Mouse (Mus musculus) spleen, postnatal 36 days (tissue): ENCODE results near the gene Washc2.
"Not testable (repeated sequence)": the region's sequence is repeated elsewhere in the genome, so short reads cannot be mapped to it uniquely, and the experiment has no call there.

Experiments used
- DNase-seq, 2 experiments: peaks; one replicate each; pipeline ENCODE4 v3.0.0; 2022; ENCODE audit warnings: low spot score in 2 of 2, mixed read lengths in 1 of 2

The Washc2 gene

GRCm38 (mm10) chr6:116207729-116208534, at the start of gene Washc2:
TSS of gene Washc2 (plus strand) at chr6:116208038.
- peak; percentile 93 to 95 for DNase-seq

DNA sequence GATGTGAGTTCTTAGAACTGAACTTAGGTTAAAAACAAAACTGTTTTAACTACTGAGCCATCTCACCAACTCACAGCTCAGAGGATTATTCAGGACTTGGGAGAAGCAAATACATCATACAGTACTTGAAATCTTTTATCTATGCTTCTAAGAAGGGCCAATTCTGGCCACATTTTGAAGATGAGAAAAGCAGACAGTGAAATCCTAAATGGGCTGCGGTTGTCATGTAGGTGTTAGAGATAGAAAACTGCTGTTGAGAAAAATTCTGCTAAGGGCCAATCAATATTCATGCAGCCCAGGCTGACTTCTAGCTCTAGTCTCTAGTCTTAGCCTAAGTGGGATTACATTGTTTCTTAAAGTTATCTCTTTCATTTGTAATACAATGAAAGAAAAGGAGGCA, 41.5 kb upstream of the Washc2 start:
- no peak for DNase-seq

- DNase-seq, result not testable (repeated sequence)
Measured at GRCm38 (mm10) chr6:116173511-116174099, 34.2 kb upstream of the Washc2 start.

- no peak for DNase-seq
Measured at GRCm38 (mm10) chr6:116178376-116178775, 29.5 kb upstream of the Washc2 start.

GRCm38 (mm10) chr6:116180731-116181130, 27.1 kb upstream of the Washc2 start:
- no peak for DNase-seq

DNA sequence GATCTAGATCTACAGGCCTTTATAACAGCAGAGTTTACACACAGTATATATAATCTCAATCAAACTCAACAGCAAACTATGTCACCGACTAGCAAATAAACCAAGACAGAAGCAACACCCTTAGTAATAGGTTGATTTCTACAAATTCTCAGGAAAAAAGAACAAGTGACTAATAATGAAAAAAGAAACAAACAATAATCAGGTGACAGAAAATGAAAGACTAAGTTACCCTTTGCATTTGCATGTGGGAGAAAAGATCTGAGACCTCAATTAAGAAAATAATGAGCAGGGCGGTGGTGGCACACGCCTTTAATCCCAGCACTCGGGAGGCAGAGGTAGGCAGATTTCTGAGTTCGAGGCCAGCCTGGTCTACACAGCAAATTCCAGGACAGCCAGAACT, 24.3 kb upstream of the Washc2 start:
- no peak for DNase-seq

- no peak for DNase-seq
Measured at GRCm38 (mm10) chr6:116186485-116186884, 21.4 kb upstream of the Washc2 start.

DNA sequence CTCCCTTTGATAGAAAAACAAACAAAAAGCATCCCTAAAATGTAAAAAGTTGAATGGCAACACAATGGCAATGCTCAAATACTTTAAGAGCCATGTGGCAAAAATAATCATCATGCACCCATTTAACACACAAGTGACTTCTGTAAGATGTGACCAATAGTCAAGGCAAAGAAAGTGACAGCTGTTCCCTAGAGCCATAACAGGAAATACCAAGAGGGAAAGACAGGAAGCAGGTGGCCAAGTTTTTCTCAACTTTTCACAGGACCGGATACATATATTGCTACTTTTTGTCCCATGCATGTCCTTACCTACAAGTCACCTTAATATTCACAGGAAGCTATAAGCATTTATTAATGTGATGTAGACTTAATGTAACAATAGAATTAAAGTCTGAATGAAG, 18.4 kb upstream of the Washc2 start:
- no peak for DNase-seq

GRCm38 (mm10) chr6:116192809-116193311, 15.0 kb upstream of the Washc2 start:
- DNase-seq, result no peak

DNA sequence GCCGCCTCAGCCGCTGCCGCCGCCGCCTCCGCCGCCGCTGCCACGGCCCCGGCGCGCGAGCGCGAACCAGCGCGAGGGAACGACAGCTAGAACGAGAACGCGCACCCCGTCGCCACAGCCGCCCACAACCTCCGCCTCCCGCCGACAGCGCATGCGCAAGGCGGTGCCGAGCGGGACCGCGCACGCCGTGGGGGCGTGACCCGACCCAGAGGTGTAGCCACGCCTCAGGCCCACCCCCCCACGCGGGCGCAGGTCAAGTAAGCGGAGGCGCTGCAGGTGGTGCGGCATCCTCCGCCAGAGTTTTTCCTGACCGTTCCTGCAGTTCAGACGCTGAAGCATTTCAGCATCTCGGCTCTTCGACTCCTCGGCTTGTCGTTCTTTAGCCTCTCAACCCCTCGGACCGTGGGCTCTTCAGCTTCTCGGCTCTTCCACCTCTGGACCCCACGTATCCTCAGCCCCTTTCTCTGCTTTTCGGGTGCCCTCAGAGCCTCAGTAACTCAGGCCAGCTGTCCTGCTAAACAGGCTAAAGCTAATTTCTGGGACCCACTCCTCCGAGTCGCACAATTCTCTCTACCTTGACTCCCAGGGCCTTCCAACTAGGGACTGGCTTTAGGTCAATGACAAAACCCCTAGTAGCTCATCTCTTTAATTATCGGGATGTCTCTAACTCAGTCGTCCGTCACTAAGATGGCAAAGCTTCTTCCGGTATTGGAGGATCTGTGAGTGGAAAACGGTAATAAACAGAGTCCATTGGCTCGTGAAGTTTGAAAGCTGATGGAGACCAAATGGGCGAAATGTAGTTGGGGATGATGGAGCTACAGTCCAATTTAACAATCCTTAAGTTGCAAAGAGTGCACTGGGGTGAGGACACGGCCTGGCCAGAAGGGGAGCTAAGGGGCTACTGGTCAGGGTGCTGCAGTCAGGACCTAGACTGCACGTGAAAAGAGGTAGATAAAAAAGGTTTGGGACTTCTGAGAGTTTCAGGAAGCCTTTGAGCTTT, 14.1 kb upstream of the Washc2 start, which contains the start of gene Tmcc1:
Gene Tmcc1 (minus strand): TSS at position 93 of the 1,000 bp plus-strand sequence.
- peak; percentile 98 for DNase-seq

DNA sequence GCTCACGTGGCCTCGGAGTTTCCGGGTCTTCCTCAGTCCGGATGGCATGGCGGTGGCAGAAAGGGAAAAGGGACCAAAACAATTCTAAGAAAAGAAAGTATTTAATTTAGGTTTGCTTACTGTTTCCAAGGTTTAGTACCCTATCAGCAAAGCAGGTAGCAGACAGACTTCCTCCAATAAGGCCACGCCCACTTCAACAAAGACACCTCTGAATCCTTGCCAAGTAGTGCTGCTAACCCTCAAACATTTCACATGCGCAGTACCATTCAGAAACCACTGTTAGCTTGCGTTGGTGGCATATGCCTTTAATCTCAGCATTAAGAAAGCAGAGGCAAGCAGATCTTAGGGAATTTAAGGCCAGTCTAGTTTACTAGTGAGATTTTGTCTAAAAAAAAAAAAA, 12.0 kb upstream of the Washc2 start:
- no peak for DNase-seq

DNA sequence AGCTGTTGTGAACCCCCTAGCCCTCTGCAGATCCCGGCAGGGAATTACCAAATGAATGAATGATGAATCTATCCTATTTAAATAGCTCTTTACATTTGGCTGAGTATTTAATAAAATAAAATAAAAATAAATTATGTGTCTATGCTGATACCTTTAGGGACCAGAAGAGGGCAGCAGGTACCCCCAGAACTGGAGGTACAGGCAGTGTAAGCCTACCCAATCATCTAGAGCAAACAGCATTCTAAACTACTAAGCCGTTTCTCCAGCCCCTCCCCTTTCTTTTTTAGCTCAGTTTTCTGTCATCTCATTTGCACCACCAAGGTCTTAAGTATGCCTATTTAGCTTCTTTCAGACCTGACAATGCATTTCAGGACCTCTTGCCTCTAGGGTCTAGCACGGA, 9.7 kb upstream of the Washc2 start:
- peak; percentile 9 to 21 for DNase-seq

DNA sequence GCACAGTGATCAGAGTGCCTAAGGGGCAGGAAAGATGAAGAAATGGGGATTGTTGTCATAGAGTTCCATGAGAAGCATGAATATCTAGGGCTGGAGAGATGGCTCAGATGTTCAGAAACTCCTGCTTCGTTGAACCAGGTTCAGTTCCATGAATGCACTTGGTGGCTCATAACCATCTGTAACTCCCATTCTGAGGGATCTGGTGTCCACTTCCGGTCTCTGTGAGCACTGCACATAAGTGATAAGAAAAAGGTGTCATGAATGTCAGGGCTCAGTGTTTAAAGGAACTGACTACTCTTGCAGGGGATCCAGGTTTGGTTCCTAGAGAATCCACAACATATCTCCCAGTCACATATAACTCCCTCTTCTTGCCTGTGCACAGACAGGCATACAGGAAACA, 8.2 kb upstream of the Washc2 start:
- no peak for DNase-seq

DNA sequence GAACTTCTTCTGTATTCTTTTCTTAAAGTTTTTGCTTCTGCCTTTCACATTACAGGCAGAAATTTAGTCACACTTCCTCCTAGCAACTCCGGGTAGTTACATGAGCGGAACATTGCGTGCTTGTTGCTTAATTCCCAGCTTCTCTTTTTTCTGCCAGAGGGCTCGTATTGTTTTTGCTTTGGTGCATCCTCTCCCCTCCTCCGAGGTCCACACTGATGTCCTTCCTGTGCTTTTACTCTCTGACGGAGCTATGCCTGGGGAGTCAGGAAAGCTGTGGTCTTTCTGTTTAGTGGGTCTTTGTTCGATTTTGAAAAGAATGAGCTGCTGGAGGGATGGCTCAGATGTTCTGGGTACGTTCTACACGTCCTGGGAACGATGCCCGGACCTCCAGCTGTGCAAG, 19.9 kb downstream of the Washc2 start:
- peak; percentile 21 to 43 for DNase-seq

- DNase-seq, result peak; percentile 50 to 63
Measured at GRCm38 (mm10) chr6:116228785-116229525, 21.1 kb downstream of the Washc2 start.

DNA sequence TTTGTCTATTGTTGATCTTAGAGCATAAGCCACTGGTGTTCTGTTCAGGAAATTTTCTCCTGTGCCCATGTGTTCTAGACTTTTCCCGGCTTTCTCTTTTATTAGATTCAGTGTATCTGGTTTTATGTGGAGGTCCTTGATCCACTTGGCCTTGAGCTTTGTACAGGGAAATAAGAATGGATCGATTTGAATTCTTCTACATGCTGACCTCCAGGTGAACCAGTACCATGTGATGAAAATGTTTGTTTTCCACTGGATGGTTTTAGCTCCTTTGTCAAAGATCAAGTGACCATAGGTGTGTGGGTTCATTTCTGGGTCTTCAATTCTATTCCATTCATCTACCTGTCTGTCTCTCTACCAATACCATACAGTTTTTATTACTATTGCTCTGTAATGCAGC, 27.0 kb downstream of the Washc2 start:
- not testable (repeated sequence) for DNase-seq

- no peak for DNase-seq
Measured at GRCm38 (mm10) chr6:116235336-116235735, 27.5 kb downstream of the Washc2 start.

- no peak for DNase-seq
Measured at GRCm38 (mm10) chr6:116238083-116238482, 30.2 kb downstream of the Washc2 start.

DNA sequence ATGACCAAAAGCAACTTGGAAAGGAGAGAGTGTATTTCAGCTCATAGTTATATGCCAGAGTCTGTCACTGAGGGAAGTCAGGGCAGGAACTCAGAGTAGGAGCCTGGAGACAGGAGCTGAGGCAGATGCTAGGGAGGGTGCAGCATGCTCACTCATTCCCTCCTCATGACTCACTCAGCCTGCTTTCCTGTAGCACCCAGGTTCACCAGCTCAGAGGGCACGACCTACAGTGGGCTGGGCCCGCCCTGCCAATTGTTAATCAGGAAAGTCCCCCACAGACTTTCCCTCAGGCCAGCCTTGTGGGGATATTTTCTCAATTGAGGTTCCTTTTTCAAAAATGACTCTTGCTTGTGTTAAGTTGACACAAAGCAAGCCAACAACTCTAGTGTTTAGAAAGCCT, 32.5 kb downstream of the Washc2 start:
- DNase-seq, result no peak

GRCm38 (mm10) chr6:116259649-116260048, 51.8 kb downstream of the Washc2 start:
- DNase-seq, result no peak

GRCm38 (mm10) chr6:116260481-116260880, 52.6 kb downstream of the Washc2 start:
- no peak for DNase-seq
